Mouse (Mus musculus) gastrocnemius, adult 18-20 months (tissue): ENCODE results near the gene Cuedc1. TPM values are rescaled to one million over a fixed set of nuclear protein-coding genes. Genes with fewer than 3 reads are reported as not detected.

ENCODE experiments used
- DNase-seq: peaks from one replicate; pipeline ENCODE4 v3.0.0; 2021; ENCODE audit warnings: low spot score
- total RNA-seq, 2 experiments: library from RNA; stranded (reverse); gene quantifications; 2 replicates each; pipeline ENCODE4 v1.2.3; 2021

The Cuedc1 gene
- total RNA-seq, 2 experiments from 2014 or later = 95.6 to 121 TPM

DNA sequence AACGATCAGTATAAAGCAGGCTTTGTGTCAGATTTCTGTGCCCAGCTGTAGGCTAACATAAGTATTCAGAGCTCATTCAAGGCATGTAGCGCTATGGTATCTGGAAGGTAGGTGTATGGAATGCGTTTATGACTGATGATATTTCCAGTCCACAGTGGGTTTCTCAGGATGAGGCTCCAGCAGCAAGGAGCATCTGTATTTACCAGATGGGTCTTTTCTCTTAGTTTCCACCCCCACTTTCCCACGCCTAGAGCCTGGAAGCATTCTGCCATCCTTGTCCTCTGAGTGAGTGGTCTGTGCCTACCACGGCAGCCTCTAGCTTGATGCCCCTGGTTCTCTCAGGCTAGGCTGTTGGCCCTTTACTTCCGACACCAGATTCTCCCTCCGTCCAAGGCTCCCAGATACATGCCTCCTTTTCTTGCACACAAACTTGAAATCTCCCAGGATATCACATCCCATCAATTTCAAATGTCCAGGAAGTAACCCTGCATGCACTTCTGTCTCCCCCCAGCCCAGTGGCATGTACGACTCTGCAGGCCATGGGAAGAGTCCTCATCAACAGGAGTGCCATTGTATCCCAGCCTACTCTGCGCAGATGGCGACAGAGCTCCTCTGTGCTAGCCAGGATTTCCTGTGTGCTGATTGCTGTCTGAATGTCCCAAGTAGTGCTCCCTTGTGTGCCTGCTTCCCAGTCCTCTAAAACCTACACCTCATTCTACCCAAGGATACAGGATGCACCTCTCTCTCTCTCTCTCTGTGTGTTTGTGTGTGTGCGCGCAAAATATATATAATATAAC is 48.6 kb downstream of the Cuedc1 start:
- no peak for DNase-seq

DNA sequence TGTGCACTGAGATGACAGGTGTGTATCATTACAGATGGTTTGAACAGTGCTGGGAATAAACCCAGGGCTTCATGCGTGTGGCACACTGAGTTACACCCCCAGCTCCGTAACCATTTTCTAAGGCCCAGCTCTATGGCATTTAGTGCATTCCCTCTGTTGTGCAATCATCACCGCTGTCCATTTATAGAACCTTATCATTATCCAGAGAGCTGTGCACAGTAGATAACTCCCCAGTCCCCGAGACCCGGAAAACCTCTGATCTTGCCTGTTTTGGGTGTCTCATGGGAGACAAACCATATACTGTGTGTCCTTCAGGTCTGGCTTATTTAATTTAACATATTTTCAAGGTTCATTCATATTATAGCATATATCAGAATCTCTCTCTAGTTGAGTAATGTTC is 49.5 kb downstream of the Cuedc1 start:
- no peak for DNase-seq

- no peak for DNase-seq
Observed at GRCm38 (mm10) chr11:88148015-88148637, 50.3 kb downstream of the Cuedc1 start.

- DNase-seq = peak; percentile 74
Observed at GRCm38 (mm10) chr11:88148638-88149279, 50.9 kb downstream of the Cuedc1 start.

DNA sequence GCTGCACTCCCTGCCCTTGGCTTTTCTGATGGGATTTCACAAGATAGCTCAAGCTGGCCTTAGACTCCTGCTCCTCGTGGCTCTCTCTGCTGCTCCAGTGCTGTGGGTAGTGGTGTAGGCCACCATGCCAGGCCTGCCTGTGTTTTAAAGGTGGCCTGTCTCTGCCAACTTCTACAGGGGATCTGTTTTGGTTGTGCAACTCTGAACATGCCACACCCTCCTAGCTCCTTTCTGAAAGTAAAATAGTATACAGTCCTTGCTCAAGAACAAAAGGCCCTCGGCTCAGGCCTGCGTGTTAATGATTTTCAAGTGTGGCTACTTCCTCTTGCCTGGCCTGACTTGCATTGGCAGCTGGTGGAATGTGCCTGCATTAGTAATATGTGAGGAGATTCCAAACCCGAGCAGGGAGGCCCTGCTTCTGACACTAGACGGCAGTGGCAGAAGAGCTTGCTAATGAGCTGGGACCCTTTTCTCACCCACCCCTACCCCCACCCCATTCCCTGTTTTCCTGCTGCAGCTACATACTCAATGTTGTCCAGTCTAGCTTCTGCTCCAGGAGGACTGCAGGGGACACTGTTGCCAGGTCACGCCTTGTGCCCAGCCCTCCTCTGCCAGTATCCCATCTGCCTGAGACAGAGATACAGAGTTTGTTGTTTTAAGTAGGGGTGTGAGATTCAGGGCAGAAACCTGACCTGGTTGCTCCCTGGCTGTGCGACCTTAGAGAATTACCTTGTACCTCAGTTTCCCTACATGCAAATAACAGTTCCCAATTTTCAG is 53.7 kb downstream of the Cuedc1 start:
- no peak for DNase-seq

GRCm38 (mm10) chr11:88153880-88154279 is 56.0 kb downstream of the Cuedc1 start:
- no peak for DNase-seq

DNA sequence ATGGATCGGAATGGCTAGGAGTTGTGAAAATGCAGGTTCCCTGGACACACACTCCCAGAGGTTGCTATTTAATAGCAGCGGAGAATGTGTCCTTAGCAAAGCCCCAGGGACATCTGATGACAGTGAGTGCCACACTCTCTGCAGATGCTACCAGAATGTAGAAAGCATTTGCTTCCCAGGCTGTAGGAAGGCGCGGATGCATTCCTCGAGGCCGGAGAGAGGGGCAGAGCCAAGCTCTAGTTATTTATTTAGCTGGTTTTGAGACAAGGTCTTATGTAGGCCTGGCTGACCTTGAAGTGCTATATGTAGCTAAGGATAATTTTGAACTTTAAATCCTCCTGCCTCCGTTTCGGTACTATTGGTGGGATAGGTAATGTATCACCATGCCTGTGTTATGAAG is 56.6 kb downstream of the Cuedc1 start:
- no peak for DNase-seq

DNA sequence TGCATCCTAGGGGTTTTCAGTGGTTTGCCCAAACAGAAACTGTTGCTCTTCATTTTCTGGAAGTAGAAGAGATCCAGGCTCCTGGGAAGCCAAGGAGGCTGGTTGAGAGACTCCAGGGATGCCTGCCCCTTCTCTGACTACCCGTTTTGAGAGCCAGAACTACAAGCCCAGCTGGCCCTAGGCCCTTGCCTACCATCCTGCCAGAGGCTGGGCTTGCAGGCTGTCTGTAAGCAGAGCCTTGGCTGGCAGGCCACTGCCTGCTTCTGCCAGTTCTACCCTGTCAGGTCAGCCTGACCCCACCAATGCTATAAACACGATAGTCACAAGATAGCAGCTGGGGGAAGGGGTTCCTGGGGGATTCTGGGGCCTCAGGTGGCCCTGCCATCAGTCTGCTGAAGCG is 57.6 kb downstream of the Cuedc1 start:
- DNase-seq = peak; percentile 93

DNA sequence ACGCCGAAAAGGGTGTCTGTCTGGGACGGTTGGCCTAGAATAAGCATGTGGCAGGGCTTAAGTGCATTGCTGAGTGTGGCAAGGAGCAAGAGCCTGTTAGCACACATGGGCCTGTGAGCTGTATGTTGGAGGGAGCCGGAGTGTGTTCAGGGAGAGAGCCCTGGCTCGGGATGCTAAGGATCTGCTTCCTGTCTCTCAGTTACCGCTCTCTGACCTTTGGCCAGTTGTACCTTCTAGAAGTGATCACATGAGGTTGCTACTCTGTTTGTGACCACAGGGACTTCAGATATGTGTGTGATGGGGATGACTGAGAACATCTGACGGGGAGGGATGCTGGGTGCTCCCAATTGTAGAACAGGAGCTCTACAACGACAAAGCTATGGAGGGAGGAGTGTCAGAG is 58.1 kb downstream of the Cuedc1 start:
- DNase-seq = peak; percentile 74

DNA sequence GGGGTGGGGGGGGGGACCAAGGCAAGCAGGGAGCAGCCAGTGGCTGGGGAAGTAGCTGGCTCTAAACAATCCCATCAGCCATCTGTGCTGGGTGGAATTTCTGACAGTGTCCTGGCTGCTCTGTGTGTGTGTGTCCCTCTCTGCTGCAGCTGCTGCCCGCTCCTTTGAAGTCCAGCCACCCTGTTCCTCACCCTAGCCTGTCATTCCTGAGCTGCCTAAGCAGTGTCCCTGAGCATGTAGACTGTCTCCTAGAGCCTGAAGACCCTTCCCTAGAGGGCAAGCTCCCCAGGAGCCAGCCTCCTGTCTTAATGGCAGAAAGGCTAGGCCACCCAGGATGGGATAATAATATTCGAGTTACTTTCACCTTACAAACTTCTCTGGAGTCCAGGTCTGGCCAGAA is 58.5 kb downstream of the Cuedc1 start:
- DNase-seq = peak; percentile 68

DNA sequence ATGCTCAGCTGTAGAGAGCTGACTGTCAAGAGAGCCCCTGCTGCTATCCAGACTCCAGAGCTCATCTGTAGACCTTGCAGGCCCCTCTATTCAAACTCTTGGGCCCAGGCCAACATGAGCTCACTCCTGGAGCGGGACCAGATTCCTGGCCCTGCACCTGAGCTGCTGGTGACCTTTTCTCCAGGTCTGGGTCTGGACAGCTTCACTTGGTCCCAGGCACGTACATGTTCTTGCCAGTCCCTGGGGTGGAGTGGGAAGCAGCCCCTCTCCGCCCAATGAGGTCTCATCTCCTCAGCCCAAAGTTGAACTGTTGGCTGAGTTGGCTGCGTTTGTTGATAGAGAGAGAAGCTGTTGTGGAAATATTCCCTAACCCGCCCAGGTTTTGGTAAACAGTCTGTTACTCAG is 61.0 kb downstream of the Cuedc1 start:
- peak; percentile 86 for DNase-seq

DNA sequence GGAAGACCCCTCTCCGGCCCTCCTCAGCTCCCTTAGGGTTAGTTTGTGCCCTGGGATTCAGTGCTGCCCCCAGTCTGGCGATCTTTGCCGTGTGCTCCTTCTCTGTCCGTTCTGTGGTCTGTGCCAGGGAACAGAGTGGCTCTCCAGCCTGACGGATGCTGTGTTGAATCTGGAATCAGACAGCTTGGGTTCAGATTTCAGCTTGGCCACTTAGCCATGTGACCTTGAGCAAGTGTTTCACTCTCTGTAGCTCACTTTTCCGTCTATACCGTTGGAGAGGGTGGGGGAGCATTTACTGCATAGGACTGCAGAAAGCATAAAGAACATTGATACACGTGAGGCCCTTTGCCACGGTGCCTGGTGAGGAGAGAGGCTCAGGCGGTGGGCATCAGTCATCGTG is 61.5 kb downstream of the Cuedc1 start:
- DNase-seq = peak; percentile 87

DNA sequence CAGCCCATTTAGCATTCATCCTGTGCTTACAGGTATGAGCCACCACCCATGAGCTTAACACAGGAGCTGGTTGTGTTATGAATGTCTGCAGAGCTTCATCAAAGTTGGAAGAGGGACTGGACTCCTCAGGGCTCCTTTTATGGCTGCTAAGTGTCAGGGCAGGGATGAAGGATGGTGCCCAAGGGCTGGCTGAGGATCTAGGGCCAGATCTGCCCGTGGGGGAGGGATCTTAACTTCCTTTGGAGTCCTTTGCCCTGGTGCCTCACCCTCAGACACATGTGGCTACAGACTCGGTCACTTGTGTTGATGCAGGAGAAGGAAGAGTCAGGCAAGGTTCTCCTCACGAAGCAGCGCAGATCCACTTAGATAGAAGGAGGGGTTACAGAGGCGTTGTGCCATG is 62.5 kb downstream of the Cuedc1 start:
- peak; percentile 64 for DNase-seq

DNA sequence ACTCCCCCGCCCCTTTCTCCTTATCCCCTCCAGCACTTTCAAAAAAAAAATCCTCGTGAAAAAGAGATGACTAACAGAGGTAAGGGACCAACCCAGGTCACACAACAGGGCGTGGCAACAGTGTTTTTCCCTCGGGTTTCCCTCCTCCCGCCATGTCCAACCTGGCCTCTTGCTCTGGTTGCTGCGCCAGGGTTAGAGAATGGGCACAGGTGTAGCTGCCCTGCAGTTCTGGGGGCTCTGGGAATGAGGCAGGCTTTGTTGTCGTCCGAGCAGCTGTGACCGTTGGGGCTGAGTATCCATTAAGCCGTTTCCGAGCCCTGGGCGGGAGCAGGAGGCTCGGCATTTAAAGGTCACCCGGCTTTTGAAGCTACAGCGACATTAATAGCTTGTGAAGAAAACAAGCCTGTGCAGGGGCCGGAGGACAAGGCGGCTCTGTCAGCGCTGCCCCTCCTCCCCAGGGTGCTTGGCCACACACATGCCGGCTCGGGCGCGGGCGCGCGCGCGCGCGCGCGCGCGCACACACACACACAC is 63.3 kb downstream of the Cuedc1 start:
- peak; percentile 81 for DNase-seq

- DNase-seq = peak; percentile 97
Observed at GRCm38 (mm10) chr11:88161651-88162362, 63.9 kb downstream of the Cuedc1 start.

- no peak for DNase-seq
Observed at GRCm38 (mm10) chr11:88162740-88163139, 64.9 kb downstream of the Cuedc1 start.

DNA sequence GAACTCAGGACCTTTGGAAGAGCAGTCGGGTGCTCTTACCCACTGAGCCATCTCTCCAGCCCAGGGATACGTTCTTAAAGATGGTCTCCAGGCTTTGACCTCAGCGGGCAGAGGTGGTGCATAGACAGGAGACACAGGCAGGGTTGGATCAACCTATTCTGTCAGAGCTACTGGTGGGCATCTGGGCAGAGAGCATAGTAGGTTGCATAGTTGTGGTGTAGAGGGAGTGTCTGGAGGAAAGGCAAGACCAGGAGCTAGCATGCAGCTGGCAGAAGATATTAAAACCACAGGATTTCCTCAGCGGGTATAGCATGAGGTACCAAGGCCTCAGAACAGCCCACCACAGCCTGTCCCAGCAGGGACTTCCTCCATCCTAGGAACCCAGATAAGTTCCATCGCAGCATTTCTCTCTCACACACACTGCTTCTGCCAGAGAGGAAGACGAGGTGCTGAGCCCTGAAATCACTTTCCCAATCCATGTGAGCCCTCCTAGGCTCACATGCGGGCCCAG is 66.4 kb downstream of the Cuedc1 start:
- DNase-seq = no peak

DNA sequence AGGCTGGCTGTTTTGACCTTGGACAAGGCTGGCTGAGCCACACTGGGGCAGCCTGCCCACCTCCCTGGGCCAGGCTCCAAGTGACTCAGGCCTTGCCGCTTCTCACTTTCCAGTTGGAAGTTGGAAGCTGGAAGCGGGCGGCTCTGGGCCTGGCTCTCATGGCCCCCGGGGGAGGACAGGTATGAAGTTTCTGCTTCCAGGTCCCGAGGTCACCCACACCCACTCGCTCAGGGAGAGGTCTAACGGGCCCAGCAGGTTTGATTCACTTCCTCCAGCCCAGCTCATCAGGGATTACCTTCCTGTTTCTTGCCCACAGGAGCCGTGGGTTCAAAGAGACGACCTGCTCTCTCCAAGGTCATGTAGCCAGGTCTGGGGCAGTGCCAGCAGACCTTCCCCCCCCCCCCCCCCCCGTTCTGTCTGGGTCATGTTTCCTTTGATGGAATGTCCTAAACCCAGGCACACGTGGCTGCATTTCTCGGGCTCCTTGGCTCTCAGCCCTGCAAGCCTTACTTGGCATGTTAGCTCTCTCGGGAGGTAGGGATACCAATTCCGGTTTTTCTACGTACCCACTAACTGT is 67.0 kb downstream of the Cuedc1 start:
- peak; percentile 94 for DNase-seq

- no peak for DNase-seq
Observed at GRCm38 (mm10) chr11:88165683-88166364, 68.0 kb downstream of the Cuedc1 start.

GRCm38 (mm10) chr11:88166471-88166870 is 68.6 kb downstream of the Cuedc1 start:
- DNase-seq = no peak
